Mouse (Mus musculus): ENCODE results near the gene Shc3. TPM values are rescaled to one million over a fixed set of nuclear protein-coding genes. Genes with fewer than 3 reads are reported as not detected.

Gene Shc3
- total and polyA plus RNA-seq, 3 experiments = 0.15 to 0.40 TPM; not detected in 1

DNA sequence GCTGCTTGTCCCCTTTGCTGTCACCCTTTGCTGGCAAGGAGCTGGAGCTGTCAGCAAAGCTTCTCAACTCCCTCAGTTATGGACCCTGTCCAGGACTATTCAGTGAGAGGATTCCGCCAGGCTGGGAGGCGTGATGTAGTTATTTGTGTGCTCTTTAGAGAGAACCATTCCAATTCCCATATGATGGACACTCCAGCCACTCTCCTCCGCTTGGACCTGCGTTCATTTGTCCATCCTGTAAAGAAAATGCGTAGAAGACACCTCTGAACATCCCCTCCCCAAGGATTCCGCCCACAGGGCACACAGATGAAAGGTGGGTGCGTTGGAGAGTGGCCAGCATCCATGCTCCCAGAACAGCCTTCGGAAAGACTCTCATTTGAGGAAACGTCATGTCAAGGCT is 148.4 kb downstream of the Shc3 start:
- H3K4me3 ChIP-seq (replicated peaks in 1 of 3; ENCODE audit: low read depth in 2 of 3, low read length in 2 of 3, poor library complexity in 1 of 3) = no peak overlapping the region
- no peak for TF ChIP-seq TBP (conservative IDR thresholded peaks at IDR 0.05; ENCODE audit: low read depth, low read length)
- TF ChIP-seq MAFK (IDR thresholded peaks at IDR 0.05; ENCODE audit: insufficient replicate concordance, low read length) = no peak
- no peak for TF ChIP-seq CHD2 (IDR thresholded peaks at IDR 0.05; ENCODE audit: low read length)
- no peak for TF ChIP-seq TCF12 (IDR thresholded peaks at IDR 0.05; ENCODE audit: low read depth, low read length)
- TF ChIP-seq USF1 (IDR thresholded peaks at IDR 0.05; ENCODE audit: low read depth, low read length) = no peak
- no peak for TF ChIP-seq MEF2A (IDR thresholded peaks at IDR 0.05; ENCODE audit: borderline replicate concordance, low read depth, low read length)
- TF ChIP-seq JUN (IDR thresholded peaks at IDR 0.05; ENCODE audit: insufficient read depth, low read depth, low read length) = no peak
- no peak for TF ChIP-seq JUND (conservative IDR thresholded peaks at IDR 0.05; ENCODE audit: low read depth, low read length)
- no peak for TF ChIP-seq EP300 (IDR thresholded peaks at IDR 0.05; ENCODE audit: low read length)
- TF ChIP-seq MAX (IDR thresholded peaks at IDR 0.05; ENCODE audit: low read length) = no peak
- no peak for TF ChIP-seq CTCF (conservative IDR thresholded peaks at IDR 0.05 in 1 of 2, IDR thresholded peaks at IDR 0.05 in 1 of 2; ENCODE audit: low read depth in 2 of 2, low read length in 2 of 2)
- no peak for TF ChIP-seq RAD21 (IDR thresholded peaks at IDR 0.05; ENCODE audit: low read depth, low read length)
- TF ChIP-seq NRF1 (IDR thresholded peaks at IDR 0.05; ENCODE audit: low read depth, low read length) = no peak
- TF ChIP-seq UBTF (IDR thresholded peaks at IDR 0.05; ENCODE audit: low read depth, low read length) = no peak
- no peak overlapping the region for H3K27ac ChIP-seq (ENCODE audit: insufficient read depth, low read depth)
- in situ Hi-C loops (cut with MboI; ENCODE audit: low pct_ligation_motif_present, low pct_unique_long_range_greater_than_20kb, low sequenced_read_pairs) = no loop called here
- DNase-seq (ENCODE audit: extremely low read depth) = no peak
- peaks cover 9 to 42% of the 10 kb centered on the region in 2 experiments for H3K4me1 ChIP-seq (ENCODE audit: control insufficient read depth in 1 of 2, insufficient read depth in 2 of 2)
- H3K27me3 ChIP-seq (replicated peaks) = no peaks in the 10 kb centered on the region
- H3K9me3 ChIP-seq (replicated peaks; ENCODE audit: low read length) = no peaks in the 10 kb centered on the region
- H3K79me2 ChIP-seq (replicated peaks; ENCODE audit: control insufficient read depth, extremely low read depth, insufficient read depth, poor library complexity, severe bottlenecking) = no peaks in the 10 kb centered on the region
- H3K36me3 ChIP-seq (replicated peaks in 1 of 2; ENCODE audit: control insufficient read depth in 1 of 2, insufficient read depth in 1 of 2, low read length in 1 of 2) = peaks cover 23 to 75% of the 10 kb centered on the region in 2 experiments
- no peak overlapping the region for H3K9ac ChIP-seq (ENCODE audit: insufficient read depth, low read depth)
- dilution Hi-C loops (cut with MboI; ENCODE audit: extremely low pct_ligation_motif_present, extremely low pct_unique_long_range_greater_than_20kb, low sequenced_read_pairs) = no loop called here
- no peak overlapping the region for H3K4me2 ChIP-seq (ENCODE audit: insufficient read depth, low read depth, poor library complexity, severe bottlenecking)

DNA sequence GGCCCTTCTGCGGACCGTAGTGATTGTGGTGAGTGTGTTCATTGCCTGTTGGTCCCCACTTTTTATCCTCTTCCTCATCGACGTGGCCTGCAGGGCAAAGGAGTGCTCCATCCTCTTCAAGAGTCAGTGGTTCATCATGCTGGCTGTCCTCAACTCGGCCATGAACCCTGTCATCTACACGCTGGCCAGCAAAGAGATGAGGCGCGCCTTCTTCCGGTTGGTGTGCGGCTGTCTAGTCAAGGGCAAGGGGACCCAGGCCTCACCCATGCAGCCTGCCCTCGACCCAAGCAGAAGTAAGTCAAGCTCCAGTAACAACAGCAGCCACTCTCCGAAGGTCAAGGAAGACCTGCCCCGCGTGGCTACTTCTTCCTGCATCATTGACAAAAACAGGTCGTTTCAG is 149.7 kb downstream of the Shc3 start:
- H3K36me3 ChIP-seq (replicated peaks in 1 of 2; ENCODE audit: control insufficient read depth in 1 of 2, insufficient read depth in 1 of 2, low read length in 1 of 2) = peaks cover 33 to 87% of the 10 kb centered on the region in 2 experiments
- H3K79me2 ChIP-seq (replicated peaks; ENCODE audit: control insufficient read depth, extremely low read depth, insufficient read depth, poor library complexity, severe bottlenecking) = no peaks in the 10 kb centered on the region; the same call in 1 of the 2 replicates
- no peak for TF ChIP-seq ZC3H11A (IDR thresholded peaks at IDR 0.05; ENCODE audit: low read depth, low read length)
- TF ChIP-seq PAX5 (IDR thresholded peaks at IDR 0.05; ENCODE audit: low read length) = no peak
- TF ChIP-seq RCOR1 (conservative IDR thresholded peaks at IDR 0.05; ENCODE audit: low read depth, low read length) = no peak
- no peak for TF ChIP-seq MAFK (IDR thresholded peaks at IDR 0.05; ENCODE audit: insufficient replicate concordance, low read length)
- no peak for TF ChIP-seq NRF1 (IDR thresholded peaks at IDR 0.05; ENCODE audit: low read depth, low read length)
- no peak for TF ChIP-seq ELF1 (IDR thresholded peaks at IDR 0.05; ENCODE audit: low read depth, low read length)
- no peak for TF ChIP-seq EP300 (IDR thresholded peaks at IDR 0.05; ENCODE audit: low read length)
- TF ChIP-seq NELFE (IDR thresholded peaks at IDR 0.05; ENCODE audit: low read depth, low read length) = no peak
- TF ChIP-seq CHD1 (IDR thresholded peaks at IDR 0.05; ENCODE audit: low read depth, low read length) = no peak
- TF ChIP-seq HCFC1 (IDR thresholded peaks at IDR 0.05; ENCODE audit: low read depth, low read length) = no peak
- TF ChIP-seq ZMIZ1 (IDR thresholded peaks at IDR 0.05; ENCODE audit: low read depth, low read length) = no peak
- TF ChIP-seq CHD2 (IDR thresholded peaks at IDR 0.05; ENCODE audit: low read length) = no peak
- no peak for TF ChIP-seq RAD21 (IDR thresholded peaks at IDR 0.05; ENCODE audit: low read depth, low read length)
- TF ChIP-seq POLR2A (IDR thresholded peaks at IDR 0.05; ENCODE audit: low read depth, low read length) = no peak
- TF ChIP-seq IRF4 (IDR thresholded peaks at IDR 0.05; ENCODE audit: low read depth, low read length) = no peak
- no peak for TF ChIP-seq E2F4 (IDR thresholded peaks at IDR 0.05; ENCODE audit: insufficient replicate concordance, low read depth, low read length)
- TF ChIP-seq JUN (IDR thresholded peaks at IDR 0.05; ENCODE audit: insufficient read depth, low read depth, low read length) = no peak
- peaks cover 8 to 41% of the 10 kb centered on the region in 2 experiments for H3K4me1 ChIP-seq (ENCODE audit: control insufficient read depth in 1 of 2, insufficient read depth in 2 of 2)
- H3K4me2 ChIP-seq (ENCODE audit: insufficient read depth, low read depth, poor library complexity, severe bottlenecking) = no peak overlapping the region
- H3K9ac ChIP-seq (ENCODE audit: insufficient read depth, low read depth) = no peak overlapping the region
- peaks cover 12% of the 10 kb centered on the region for H3K9me3 ChIP-seq (replicated peaks; ENCODE audit: low read length)
- H3K4me3 ChIP-seq (replicated peaks in 1 of 3; ENCODE audit: low read depth in 2 of 3, low read length in 2 of 3, poor library complexity in 1 of 3) = no peak overlapping the region
- no peak overlapping the region for H3K27ac ChIP-seq (ENCODE audit: insufficient read depth, low read depth)
- in situ Hi-C loops (cut with MboI; ENCODE audit: low pct_ligation_motif_present, low pct_unique_long_range_greater_than_20kb, low sequenced_read_pairs) = loop anchor here (10.0 kb wide), 1 partner anchor 145 kb away; no protein-coding TSS in a partner anchor
- dilution Hi-C loops (cut with MboI; ENCODE audit: extremely low pct_ligation_motif_present, extremely low pct_unique_long_range_greater_than_20kb, low sequenced_read_pairs) = no loop called here
- no peaks in the 10 kb centered on the region for H3K27me3 ChIP-seq (replicated peaks)
- no peak for DNase-seq (ENCODE audit: extremely low read depth)

All from CH12.LX (cell line).